Mouse (Mus musculus) gonadal fat pad, adult 2 months (tissue): ENCODE measurements around the gene Dmrt2. TPM values are rescaled to one million over a fixed set of nuclear protein-coding genes. Genes with fewer than 3 reads are reported as not detected.

ENCODE experiments used
- DNase-seq: peaks from one replicate; pipeline ENCODE4 v3.0.0-alpha.2; 2012; ENCODE audit warnings: low read depth
- polyA plus RNA-seq: library from polyadenylated mRNA; depleted of rRNA; stranded (reverse); fragments of >200 nt; gene quantifications from 2 replicates; pipeline ENCODE4 v1.2.3, GENCODE M21; 2012; rRNA removed

The Dmrt2 gene
- polyA plus RNA-seq, 1 experiment: 38.1 TPM

- no peak for DNase-seq
Observed at GRCm38 (mm10) chr19:25675866-25676440, 3.7 kb downstream of the Dmrt2 start.

GRCm38 (mm10) chr19:25698850-25699249 is 26.6 kb downstream of the Dmrt2 start:
- no peak for DNase-seq

GRCm38 (mm10) chr19:25713382-25713781 is 41.2 kb downstream of the Dmrt2 start:
- no peak for DNase-seq

GRCm38 (mm10) chr19:25714927-25715326 is 42.7 kb downstream of the Dmrt2 start:
- DNase-seq: no peak

- no peak for DNase-seq
Observed at GRCm38 (mm10) chr19:25722616-25723015, 50.4 kb downstream of the Dmrt2 start.

Other genes with a start within 250 kb of the Dmrt2 start
- not detected in 2 replicates for gene Dmrt1, start 166.8 kb upstream of the Dmrt2 start, polyA plus RNA-seq
- not detected in 2 replicates for gene Dmrt3, start 62.1 kb upstream of the Dmrt2 start, polyA plus RNA-seq